ENCODE assay signal across 34 mouse cellular contexts in the genomic region with DNA sequence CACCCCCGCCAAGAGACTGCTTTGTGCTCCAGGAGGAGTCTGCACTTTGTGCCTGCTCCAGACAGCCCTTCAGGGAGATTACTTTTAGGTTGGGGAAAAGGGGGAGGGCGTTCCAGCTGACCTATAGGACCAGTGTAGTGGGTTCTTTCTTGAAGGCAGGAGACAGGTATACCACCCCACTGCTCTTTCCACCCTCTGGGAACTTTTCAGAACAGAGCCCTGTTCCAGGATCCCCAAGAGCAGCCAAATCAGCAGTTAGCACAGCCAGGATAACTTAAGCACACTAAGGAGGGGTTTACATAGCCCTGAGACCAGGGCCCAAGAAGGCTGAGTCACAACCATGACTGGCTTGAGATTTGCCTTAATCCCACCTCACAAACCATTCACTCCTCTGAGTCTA. TPM values are rescaled to one million over a fixed set of nuclear protein-coding genes. Genes with fewer than 3 reads are reported as not detected.
"Had no signal": no experiment of that assay in that cellular context is flagged by ENCODE, and none has a peak within 500 bp of the region (broad histone marks: within the 10 kb centered on the region; RNA-seq: fewer than 3 reads in every experiment).

No protein-coding gene starts in this region.

- H3K36me3 ChIP-seq: forebrain, embryonic 15.5 days; heart, embryonic 12.5 days; hindbrain, embryonic 13.5 days; hindbrain, embryonic 15.5 days; kidney, embryonic 15.5 days; limb, embryonic 13.5 days; limb, embryonic 15.5 days had no signal

- ATAC-seq: forebrain, embryonic 15.5 days; forebrain, postnatal 0 days; hindbrain, postnatal 0 days; intestine, embryonic 16.5 days had no signal

- H3K27me3 ChIP-seq: forebrain, embryonic 15.5 days; heart, embryonic 12.5 days; hindbrain, embryonic 13.5 days; hindbrain, embryonic 15.5 days; kidney, embryonic 15.5 days; limb, embryonic 13.5 days; limb, embryonic 15.5 days had no signal

- H3K4me3 ChIP-seq: forebrain, embryonic 15.5 days; heart, embryonic 12.5 days; hindbrain, embryonic 13.5 days; hindbrain, embryonic 15.5 days; kidney, embryonic 15.5 days; layer of hippocampus, adult 2 months; left cerebral cortex, adult 2 months; limb, embryonic 13.5 days; limb, embryonic 15.5 days had no signal

- H3K27ac ChIP-seq: forebrain, embryonic 15.5 days; hindbrain, embryonic 13.5 days; hindbrain, embryonic 15.5 days; hindbrain, postnatal 0 days; kidney, embryonic 15.5 days; kidney, postnatal 0 days; layer of hippocampus, adult 2 months; left cerebral cortex, adult 2 months; limb, embryonic 13.5 days; limb, embryonic 15.5 days had no signal

- H3K9ac ChIP-seq: forebrain, embryonic 15.5 days; forebrain, postnatal 0 days; heart, embryonic 12.5 days; hindbrain, embryonic 13.5 days; hindbrain, embryonic 15.5 days; kidney, embryonic 15.5 days; limb, embryonic 13.5 days; limb, embryonic 15.5 days had no signal

- H3K4me2 ChIP-seq: forebrain, embryonic 15.5 days; heart, embryonic 12.5 days; hindbrain, embryonic 13.5 days; hindbrain, embryonic 15.5 days; kidney, embryonic 15.5 days; limb, embryonic 13.5 days; limb, embryonic 15.5 days had no signal

- DNase-seq: forebrain, postnatal 0 days; gastrocnemius, postnatal 14 days; gastrocnemius, postnatal 36 days; heart, adult 18-20 months; heart, postnatal 14 days; heart, postnatal 36 days; kidney, adult 11 months; kidney, adult 2 months; kidney, adult 9 months; kidney, postnatal 14 days; kidney, postnatal 36 days; left cerebral cortex, postnatal 4 days had no signal

- H3K9me3 ChIP-seq: forebrain, embryonic 15.5 days; heart, embryonic 12.5 days; hindbrain, embryonic 13.5 days; hindbrain, embryonic 15.5 days; limb, embryonic 13.5 days; limb, embryonic 15.5 days had no signal

- H3K4me1 ChIP-seq: forebrain, embryonic 15.5 days; heart, embryonic 12.5 days; hindbrain, embryonic 13.5 days; hindbrain, embryonic 15.5 days; kidney, embryonic 15.5 days; limb, embryonic 13.5 days; limb, embryonic 15.5 days had no signal

RNA-seq across cellular contexts. Expression of a gene that starts 1.7 kb away (rescaled TPM):
- total RNA-seq: forebrain, postnatal 0 days; gastrocnemius, adult 18-20 months; gastrocnemius, adult 8-10 months; hematopoietic stem cell, adult 5-6 weeks; hindbrain, postnatal 0 days; layer of hippocampus, adult 2 months; layer of hippocampus, postnatal 10 days; layer of hippocampus, postnatal 25 days; left cerebral cortex, adult 2 months; left cerebral cortex, postnatal 14 days; left cerebral cortex, postnatal 4 days had no signal
- polyA plus RNA-seq: forebrain, embryonic 15.5 days; forebrain, postnatal 0 days; heart, embryonic 12.5 days; heart, embryonic 14.5 days; hindbrain, embryonic 11.5 days; hindbrain, embryonic 13.5 days; hindbrain, embryonic 15.5 days; hindbrain, postnatal 0 days; intestine, embryonic 14.5 days; intestine, embryonic 16.5 days; limb, embryonic 11.5 days; limb, embryonic 13.5 days; limb, embryonic 15.5 days had no signal

RNA-seq across cellular contexts. Expression of a gene that starts 52.3 kb away (rescaled TPM):
- total RNA-seq: forebrain, postnatal 0 days; gastrocnemius, adult 18-20 months; gastrocnemius, adult 8-10 months; gastrocnemius, postnatal 14 days; hematopoietic stem cell, adult 5-6 weeks; hindbrain, postnatal 0 days; layer of hippocampus, adult 2 months; layer of hippocampus, postnatal 10 days; layer of hippocampus, postnatal 25 days; left cerebral cortex, adult 2 months; left cerebral cortex, postnatal 14 days; left cerebral cortex, postnatal 4 days had no signal
- polyA plus RNA-seq: forebrain, embryonic 15.5 days; forebrain, postnatal 0 days; heart, embryonic 12.5 days; hindbrain, embryonic 11.5 days; hindbrain, embryonic 15.5 days; hindbrain, postnatal 0 days; intestine, embryonic 14.5 days; intestine, embryonic 16.5 days; limb, embryonic 13.5 days; limb, embryonic 15.5 days had no signal

RNA-seq across cellular contexts. Expression of a gene that starts 52.9 kb away (rescaled TPM):
- total RNA-seq: hematopoietic stem cell, adult 5-6 weeks had no signal
